Mouse (Mus musculus): ENCODE measurements around the gene Pnpla7. TPM values are rescaled to one million over a fixed set of nuclear protein-coding genes. Genes with fewer than 3 reads are reported as not detected.

Gene Pnpla7
- polyA plus RNA-seq (2014; fragmentation: Illumina TruSeq; extraction: RNeasy Lipid Tissue Mini Kit (QIAGEN cat#74804); ENCODE audit: low read depth, low replicate concordance): 5.4 TPM

DNA sequence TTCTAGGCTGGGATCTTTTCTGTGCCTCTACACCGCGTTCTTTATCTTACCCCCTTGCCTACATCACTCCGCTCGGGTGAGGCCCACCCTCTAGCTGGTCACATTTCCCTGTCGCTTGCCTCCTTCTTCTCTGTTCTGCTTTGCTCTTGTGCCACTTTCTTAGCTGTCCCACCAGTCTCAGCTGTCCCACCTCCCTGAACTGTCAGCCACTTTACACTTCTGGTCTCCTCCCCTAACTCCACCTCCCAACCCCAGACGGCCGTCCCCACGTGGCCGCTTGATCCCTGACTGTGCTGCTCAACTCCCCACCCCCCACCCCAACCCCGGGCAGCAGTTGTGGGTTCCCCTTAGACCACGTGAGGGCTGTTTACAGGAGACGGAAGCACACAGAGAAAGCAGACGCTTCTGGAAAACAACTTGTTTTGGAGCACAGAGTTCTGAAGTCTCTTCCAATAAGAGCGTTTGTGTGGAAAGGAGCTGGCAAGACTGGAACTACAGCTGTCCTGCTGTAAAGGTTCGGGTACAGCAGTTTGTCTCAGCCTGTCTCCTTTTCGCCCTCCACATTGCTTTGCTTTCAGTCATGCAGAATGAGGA, at the start of gene Pnpla7:
TSS of gene Pnpla7 (plus strand) at position 330 of the 594 bp plus-strand sequence.

GRCm38 (mm10) chr2:24935057-24935796, 40.6 kb upstream of the Pnpla7 start, which contains the start of gene Arrdc1:
Arrdc1 (minus strand) TSS chr2:24935252.

DNA sequence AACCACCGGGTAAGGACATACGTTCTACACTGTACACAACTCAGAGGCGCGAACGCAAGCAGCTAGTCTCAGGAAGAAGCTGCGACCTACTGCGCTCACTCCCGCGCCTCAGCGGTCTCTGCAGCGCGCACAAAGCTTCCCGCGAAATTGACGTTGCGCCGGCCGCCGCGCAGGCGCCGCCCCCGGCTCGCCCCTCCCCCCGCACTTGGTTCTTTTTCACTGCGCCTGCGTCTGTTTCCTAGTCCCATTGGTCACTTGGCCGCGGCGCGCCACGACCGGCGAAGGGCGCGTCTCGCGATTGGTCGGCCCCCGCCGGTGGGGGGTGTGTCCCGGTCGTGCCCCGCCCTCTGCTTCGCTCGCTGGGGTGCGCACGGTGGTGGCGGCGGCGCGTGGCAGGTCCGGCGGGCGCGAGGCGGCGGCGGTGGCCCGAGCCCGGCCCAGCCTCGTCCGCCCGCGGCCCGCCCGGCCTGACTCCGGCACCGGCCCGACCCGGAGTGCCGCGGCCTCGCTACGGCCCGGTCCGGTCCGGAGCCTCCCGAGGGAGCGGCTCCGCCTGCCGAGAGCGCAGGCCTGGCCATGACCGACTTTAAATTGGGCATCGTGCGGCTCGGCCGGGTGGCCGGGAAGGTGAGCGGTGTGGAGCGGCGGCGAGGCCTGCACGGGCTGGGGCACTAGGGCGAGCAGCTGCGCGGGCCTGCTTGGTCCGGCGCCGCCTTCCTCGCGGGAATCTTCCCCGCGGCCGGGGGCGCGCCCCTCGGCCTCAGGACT, 26.2 kb upstream of the Pnpla7 start, which contains the start of gene Zmynd19:
TSS of gene Zmynd19 (plus strand) at position 372 of the 768 bp plus-strand sequence.

GRCm38 (mm10) chr2:24962304-24963000, 13.4 kb upstream of the Pnpla7 start, which contains the start of gene Dph7:
Dph7 (plus strand) TSS chr2:24962400.

GRCm38 (mm10) chr2:24974906-24975703, 728 bp upstream of the Pnpla7 start, which contains the start of gene Mrpl41:
Mrpl41 (minus strand) TSS chr2:24975098.

GRCm38 (mm10) chr2:25054221-25055067, 78.6 kb downstream of the Pnpla7 start, which contains the start of gene Nsmf:
Nsmf (plus strand) TSS chr2:25054355.

DNA sequence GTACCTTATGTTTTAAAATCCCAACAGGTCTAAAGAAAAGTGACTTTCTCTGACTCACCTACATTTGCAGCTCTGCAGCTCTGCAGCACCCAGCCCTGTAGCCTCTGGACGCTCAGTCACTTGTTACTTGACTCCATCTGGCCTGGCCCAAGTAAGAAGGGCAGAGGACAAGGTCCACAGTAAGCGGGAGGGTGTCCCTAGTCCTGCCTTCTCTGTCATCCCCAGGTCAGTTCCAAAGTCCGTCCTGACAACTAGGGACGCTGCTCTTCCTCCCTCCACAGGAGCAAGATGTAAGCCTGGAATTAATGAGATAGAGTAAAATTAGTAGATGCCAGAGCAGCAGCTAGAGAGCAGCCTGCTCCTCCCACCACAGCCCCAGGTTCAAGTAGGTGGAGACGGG, 104.2 kb downstream of the Pnpla7 start, which contains the start of gene Entpd8:
TSS of gene Entpd8 (plus strand) at position 229 of the 400 bp plus-strand sequence.

GRCm38 (mm10) chr2:25095109-25095850, 119.4 kb downstream of the Pnpla7 start, which contains the start of gene Noxa1:
Noxa1 (minus strand) TSS chr2:25095149.

Other genes with a start within 250 kb of the Pnpla7 start
- not detected for gene Cacna1b, start 212.9 kb upstream of the Pnpla7 start, polyA plus RNA-seq (2014; fragmentation: Illumina TruSeq; extraction: RNeasy Lipid Tissue Mini Kit (QIAGEN cat#74804); ENCODE audit: low read depth, low replicate concordance)
- 7.0 TPM for gene Ehmt1, start 56.4 kb upstream of the Pnpla7 start, polyA plus RNA-seq (2014; fragmentation: Illumina TruSeq; extraction: RNeasy Lipid Tissue Mini Kit (QIAGEN cat#74804); ENCODE audit: low read depth, low replicate concordance)
- gene Arrdc1, start 40.8 kb upstream of the Pnpla7 start, polyA plus RNA-seq (2014; fragmentation: Illumina TruSeq; extraction: RNeasy Lipid Tissue Mini Kit (QIAGEN cat#74804); ENCODE audit: low read depth, low replicate concordance): 5.8 TPM
- gene Zmynd19, start 26.2 kb upstream of the Pnpla7 start, polyA plus RNA-seq (2014; fragmentation: Illumina TruSeq; extraction: RNeasy Lipid Tissue Mini Kit (QIAGEN cat#74804); ENCODE audit: low read depth, low replicate concordance): 4.8 TPM
- gene Dph7, start 13.6 kb upstream of the Pnpla7 start, polyA plus RNA-seq (2014; fragmentation: Illumina TruSeq; extraction: RNeasy Lipid Tissue Mini Kit (QIAGEN cat#74804); ENCODE audit: low read depth, low replicate concordance): 2.9 TPM
- 60.8 TPM for gene Mrpl41, start 935 bp upstream of the Pnpla7 start, polyA plus RNA-seq (2014; fragmentation: Illumina TruSeq; extraction: RNeasy Lipid Tissue Mini Kit (QIAGEN cat#74804); ENCODE audit: low read depth, low replicate concordance)
- 4.0 TPM for gene Nsmf, start 78.3 kb downstream of the Pnpla7 start, polyA plus RNA-seq (2014; fragmentation: Illumina TruSeq; extraction: RNeasy Lipid Tissue Mini Kit (QIAGEN cat#74804); ENCODE audit: low read depth, low replicate concordance)
- gene Entpd8, start 104.3 kb downstream of the Pnpla7 start, polyA plus RNA-seq (2014; fragmentation: Illumina TruSeq; extraction: RNeasy Lipid Tissue Mini Kit (QIAGEN cat#74804); ENCODE audit: low read depth, low replicate concordance): 4.9 TPM
- not detected for gene Noxa1, start 119.1 kb downstream of the Pnpla7 start, polyA plus RNA-seq (2014; fragmentation: Illumina TruSeq; extraction: RNeasy Lipid Tissue Mini Kit (QIAGEN cat#74804); ENCODE audit: low read depth, low replicate concordance)
- 3.8 TPM for gene Nrarp, start 204.7 kb downstream of the Pnpla7 start, polyA plus RNA-seq (2014; fragmentation: Illumina TruSeq; extraction: RNeasy Lipid Tissue Mini Kit (QIAGEN cat#74804); ENCODE audit: low read depth, low replicate concordance)
- 1.4 TPM for gene Tor4a, start 220.9 kb downstream of the Pnpla7 start, polyA plus RNA-seq (2014; fragmentation: Illumina TruSeq; extraction: RNeasy Lipid Tissue Mini Kit (QIAGEN cat#74804); ENCODE audit: low read depth, low replicate concordance)
- gene Nelfb, start 235.5 kb downstream of the Pnpla7 start, polyA plus RNA-seq (2014; fragmentation: Illumina TruSeq; extraction: RNeasy Lipid Tissue Mini Kit (QIAGEN cat#74804); ENCODE audit: low read depth, low replicate concordance): 5.2 TPM
- gene Stpg3, start 238.6 kb downstream of the Pnpla7 start, polyA plus RNA-seq (2014; fragmentation: Illumina TruSeq; extraction: RNeasy Lipid Tissue Mini Kit (QIAGEN cat#74804); ENCODE audit: low read depth, low replicate concordance): not detected
- gene Fam166a, start 242.7 kb downstream of the Pnpla7 start, polyA plus RNA-seq (2014; fragmentation: Illumina TruSeq; extraction: RNeasy Lipid Tissue Mini Kit (QIAGEN cat#74804); ENCODE audit: low read depth, low replicate concordance): not detected
- 24.5 TPM for gene Tubb4b, start 248.7 kb downstream of the Pnpla7 start, polyA plus RNA-seq (2014; fragmentation: Illumina TruSeq; extraction: RNeasy Lipid Tissue Mini Kit (QIAGEN cat#74804); ENCODE audit: low read depth, low replicate concordance)

Measured in kidney, adult 10 weeks (tissue).